Mouse (Mus musculus) heart, postnatal 0 days (tissue): ENCODE measurements around the gene Ckap2l. TPM values are rescaled to one million over a fixed set of nuclear protein-coding genes. Genes with fewer than 3 reads are reported as not detected.

Source experiments
- ATAC-seq: fragments of 200-750 bp; cut with Nextera tagmentation; 2 replicates; pipeline ENCODE4 v1.8.0; 2017; ENCODE audit warnings: low read depth, moderate number of reproducible peaks, moderate library complexity; ENCODE audit not compliant: insufficient read depth
- DNase-seq: peaks from one replicate; pipeline ENCODE4 v3.0.0-alpha.2; 2016; ENCODE audit warnings: low spot score
- H3K27ac ChIP-seq: fragments of 300-500 bp; sonication (generic); 2 replicates; pipeline ENCODE4 v1.5.1; 2014; ENCODE audit warnings: low read depth, mild to moderate bottlenecking
- H3K27me3 ChIP-seq: fragments of 300-500 bp; sonication (generic); 2 replicates; pipeline ENCODE4 v1.6.1; 2014; ENCODE audit warnings: low read length, mixed read lengths; ENCODE audit not compliant: control insufficient read depth, insufficient read depth
- H3K36me3 ChIP-seq: fragments of 300-500 bp; sonication (generic); replicated peaks from 2 replicates; pipeline ENCODE4 v1.6.1; 2014; ENCODE audit warnings: low read length, mixed read lengths; ENCODE audit not compliant: control insufficient read depth, insufficient read depth
- H3K4me1 ChIP-seq: fragments of 300-500 bp; sonication (generic); 2 replicates; pipeline ENCODE4 v1.6.1; 2014; ENCODE audit warnings: antibody characterized with exemption; ENCODE audit not compliant: control insufficient read depth, insufficient read depth
- H3K4me2 ChIP-seq: fragments of 300-500 bp; sonication (generic); 2 replicates; pipeline ENCODE4 v1.6.1; 2014; ENCODE audit warnings: low read depth, mild to moderate bottlenecking, low read length, moderate library complexity
- H3K4me3 ChIP-seq: fragments of 300-500 bp; sonication (generic); 2 replicates; pipeline ENCODE4 v1.5.1; 2014; ENCODE audit warnings: low read depth, low read length
- H3K9ac ChIP-seq: fragments of 300-500 bp; sonication (generic); replicated peaks from 2 replicates; pipeline ENCODE4 v1.6.1; 2014; ENCODE audit warnings: low read depth, low read length, mixed read lengths
- H3K9me3 ChIP-seq: fragments of 300-500 bp; sonication (generic); replicated peaks from 2 replicates; pipeline ENCODE4 v1.6.1; 2016; ENCODE audit warnings: low read length; ENCODE audit not compliant: control insufficient read depth
- CTCF ChIP-seq: IDR thresholded peaks from 2 replicates; pipeline ENCODE4 v1.5.1; 2016; ENCODE audit warnings: antibody characterized with exemption, control low read depth, low read depth
- EP300 ChIP-seq: IDR thresholded peaks from 2 replicates; pipeline ENCODE4 v1.6.1; 2016; ENCODE audit warnings: antibody characterized with exemption, low read depth
- WGBS: fragments of 180-500 bp; shearing (Covaris S2); extraction: QIAGEN DNeasy Blood & Tissue Kit; methylation state at CpG from one replicate; pipeline ENCODE4 v1.1.7; 2014; 5-methylcytosine and 5-hydroxymethylcytosine counted together
- polyA plus RNA-seq: library from polyadenylated mRNA; unstranded; fragments of >200 nt; fragmentation: Nextera tagmentation; extraction: Ambion mirVana; gene quantifications from 2 replicates; pipeline ENCODE4 v1.2.1, GENCODE M21; 2015
- total RNA-seq: library from RNA; depleted of rRNA; stranded (reverse); fragments of >200 nt; gene quantifications from 2 replicates; pipeline ENCODE4 v1.2.3, GENCODE M21; 2014; ENCODE audit warnings: low replicate concordance

The Ckap2l gene
- total and polyA plus RNA-seq, 2 experiments from 2014 or later = 12.6 to 16.2 TPM

DNA sequence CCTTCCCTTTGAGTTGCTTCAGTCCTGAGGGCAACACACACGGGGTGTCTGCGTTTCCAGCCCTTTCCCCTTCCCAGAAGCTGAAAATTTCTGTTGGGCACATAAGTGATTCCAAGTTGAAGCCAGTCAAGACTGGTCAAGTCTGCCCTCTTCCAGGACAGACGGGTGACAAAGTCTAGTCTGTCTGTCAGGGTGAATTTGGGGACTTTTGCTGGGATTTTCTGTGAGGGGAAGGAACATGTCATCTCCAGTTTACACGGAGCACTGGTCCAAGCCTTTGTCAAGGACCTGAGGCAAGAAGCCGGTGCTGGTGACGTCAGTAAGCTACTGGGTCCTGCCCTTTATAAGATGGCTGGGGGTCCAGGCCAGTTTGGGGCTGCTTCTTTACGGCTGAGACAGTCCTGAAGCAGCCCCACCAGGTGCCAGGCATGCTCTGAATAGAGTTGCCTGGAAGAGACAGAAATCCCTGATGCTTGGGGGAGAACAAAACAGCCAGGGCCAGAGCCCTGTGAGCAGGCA lies 69.9 kb downstream of the Ckap2l start:
- 0 out of 2 replicates have a peak, but pooled peaks cover 6% of the 10 kb centered on the region for H3K9me3 ChIP-seq
- no peak overlapping the region for H3K4me2 ChIP-seq
- no peak overlapping the region for H3K4me3 ChIP-seq
- DNase-seq = no peak
- H3K27ac ChIP-seq = no peak overlapping the region
- no peak for ATAC-seq
- H3K4me1 ChIP-seq = no peaks in the 10 kb centered on the region
- TF ChIP-seq EP300 = no peak
- no peak for TF ChIP-seq CTCF
- WGBS = 82% methylated on average over 7 of the region's 7 CpGs
- no peaks in the 10 kb centered on the region for H3K36me3 ChIP-seq
- H3K27me3 ChIP-seq = no peaks in the 10 kb centered on the region
- no peak overlapping the region for H3K9ac ChIP-seq

DNA sequence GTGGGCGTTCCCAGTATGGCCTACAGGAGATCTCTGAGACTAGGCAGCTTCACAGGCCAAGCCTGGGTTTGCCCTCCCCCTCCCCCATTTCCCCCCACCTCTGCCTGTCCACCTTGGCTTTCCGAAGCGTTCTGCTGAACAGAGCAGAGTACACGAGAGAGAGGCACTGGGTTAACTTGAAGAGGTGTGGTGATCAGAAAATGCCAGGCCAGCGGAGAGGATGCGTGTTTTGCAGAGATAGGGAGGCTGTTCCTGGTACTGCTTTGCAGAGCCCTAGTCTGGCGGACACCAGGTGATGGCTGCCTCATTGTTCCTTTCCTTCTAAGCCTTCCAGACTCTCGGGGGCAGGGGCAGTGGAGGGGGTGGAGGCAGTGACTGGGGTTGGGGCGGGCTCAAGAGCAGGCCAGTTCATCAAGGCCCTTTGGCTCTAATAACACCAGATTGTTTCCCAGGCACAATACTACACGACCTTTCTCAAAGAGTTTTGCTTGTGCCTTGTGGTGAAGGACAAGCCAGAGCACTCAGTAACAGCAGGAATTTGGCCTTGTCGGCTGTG lies 70.6 kb downstream of the Ckap2l start:
- ATAC-seq (no peak), DNase-seq (no peak)
- 57% methylated on average over 11 of the region's 11 CpGs for WGBS
- no peak overlapping the region for H3K27ac ChIP-seq
- TF ChIP-seq EP300 (no peak), CTCF (no peak)
- H3K27me3 ChIP-seq = no peaks in the 10 kb centered on the region
- 0 out of 2 replicates have a peak, but pooled peaks cover 6% of the 10 kb centered on the region for H3K9me3 ChIP-seq
- no peaks in the 10 kb centered on the region for H3K4me1 ChIP-seq
- no peak overlapping the region for H3K4me3 ChIP-seq
- H3K36me3 ChIP-seq = no peaks in the 10 kb centered on the region
- H3K4me2 ChIP-seq = no peak overlapping the region
- H3K9ac ChIP-seq = no peak overlapping the region

DNA sequence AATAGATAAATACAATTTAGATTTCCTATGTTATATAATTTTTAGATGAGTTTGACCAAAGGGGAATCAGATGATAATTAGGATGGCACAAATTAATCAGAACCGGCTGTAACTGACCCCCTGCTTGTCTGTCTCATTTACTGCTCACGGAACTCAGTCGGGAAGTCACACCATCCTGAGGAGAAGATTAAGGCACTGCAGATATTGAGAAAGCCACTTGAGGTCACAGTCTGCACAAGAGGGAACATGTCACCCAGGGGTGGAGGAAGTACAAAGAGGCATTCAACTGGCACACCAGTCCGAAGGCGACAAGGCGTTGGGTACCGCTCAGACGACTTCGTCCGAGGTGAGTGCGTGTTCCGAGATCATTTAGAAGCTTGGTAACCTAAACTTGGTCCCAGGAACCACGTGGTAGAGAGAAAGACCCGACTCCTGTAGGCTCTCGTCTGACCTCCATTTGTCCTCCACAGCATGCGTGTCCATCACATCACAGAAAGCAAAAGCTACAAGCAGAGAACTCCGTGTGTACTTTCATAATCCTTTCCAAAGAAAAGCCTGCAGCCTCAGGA lies 71.7 kb downstream of the Ckap2l start:
- Histone ChIP-seq H3K9ac (no peak overlapping the region), H3K27me3 (no peaks in the 10 kb centered on the region), H3K4me1 (no peaks in the 10 kb centered on the region), H3K4me2 (no peak overlapping the region), H3K4me3 (no peak overlapping the region), H3K9me3 (0 out of 2 replicates have a peak, but pooled peaks cover 6% of the 10 kb centered on the region), H3K36me3 (no peaks in the 10 kb centered on the region), H3K27ac (no peak overlapping the region)
- WGBS = 79% methylated on average over 17 of the region's 17 CpGs
- no peak for DNase-seq
- no peak for TF ChIP-seq EP300
- no peak for TF ChIP-seq CTCF
- ATAC-seq = no peak

DNA sequence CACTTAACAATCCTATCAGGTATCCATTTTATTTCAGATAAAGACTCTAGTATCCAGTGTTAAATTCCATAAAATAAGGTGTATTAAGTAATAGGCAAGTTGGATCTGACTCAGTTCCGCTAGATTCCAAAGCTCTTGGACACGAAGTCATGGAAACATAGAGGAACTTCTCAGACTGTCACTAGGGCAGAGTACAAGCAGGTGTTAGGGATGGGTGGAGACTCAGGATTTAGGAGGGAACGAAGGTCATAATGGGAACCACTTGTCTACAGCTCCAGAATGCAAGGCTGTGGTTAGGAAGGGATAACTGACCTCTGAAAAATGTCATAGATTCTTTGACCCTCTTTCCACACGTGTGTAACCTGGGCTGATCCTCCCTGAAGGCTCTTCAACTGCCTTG lies 72.8 kb downstream of the Ckap2l start:
- Histone ChIP-seq H3K4me1 (no peaks in the 10 kb centered on the region), H3K9ac (no peak overlapping the region), H3K9me3 (0 out of 2 replicates have a peak, but pooled peaks cover 6% of the 10 kb centered on the region), H3K4me3 (no peak overlapping the region), H3K4me2 (no peak overlapping the region), H3K27ac (no peak overlapping the region), H3K27me3 (no peaks in the 10 kb centered on the region), H3K36me3 (no peaks in the 10 kb centered on the region)
- DNase-seq (no peak), ATAC-seq (no peak)
- no peak for TF ChIP-seq CTCF
- no peak for TF ChIP-seq EP300
- WGBS = 64% methylated on average over 4 of the region's 4 CpGs

DNA sequence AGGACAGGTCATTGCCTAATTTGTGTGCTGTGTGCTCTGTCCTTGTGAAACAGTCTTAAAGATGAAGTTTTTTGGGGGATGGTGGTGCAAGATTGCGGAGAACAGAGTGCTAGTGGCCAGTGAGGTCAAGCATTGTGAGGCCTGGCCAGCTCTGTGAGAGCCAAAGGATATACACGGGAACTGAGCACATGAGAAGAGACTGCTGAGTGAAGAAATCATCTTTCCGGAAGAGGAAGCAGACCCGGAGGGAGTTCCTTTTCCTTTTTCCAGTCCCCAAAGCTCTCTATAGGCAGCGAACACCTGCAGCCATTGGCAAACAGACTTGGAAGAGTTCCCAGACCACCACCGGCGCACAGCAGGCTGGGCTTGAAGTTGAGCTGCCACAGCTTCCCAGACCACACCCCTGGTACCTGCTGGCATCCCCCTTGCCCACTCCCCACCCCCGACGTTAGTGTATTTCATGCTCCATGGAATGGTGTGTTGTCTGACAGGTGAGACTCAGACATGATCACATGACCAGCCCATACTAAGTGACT lies 75.8 kb downstream of the Ckap2l start:
- TF ChIP-seq EP300 (no peak), CTCF (no peak)
- no peaks in the 10 kb centered on the region for H3K27me3 ChIP-seq
- 62% methylated on average over 9 of the region's 9 CpGs for WGBS
- no peaks in the 10 kb centered on the region for H3K9me3 ChIP-seq
- H3K36me3 ChIP-seq = no peaks in the 10 kb centered on the region
- H3K4me2 ChIP-seq = no peak overlapping the region
- no peak overlapping the region for H3K4me3 ChIP-seq
- no peak overlapping the region for H3K27ac ChIP-seq
- no peak overlapping the region for H3K9ac ChIP-seq
- ATAC-seq (no peak), DNase-seq (no peak)
- no peaks in the 10 kb centered on the region for H3K4me1 ChIP-seq
